Mouse (Mus musculus) ES-E14 (cell line): Measurements from ENCODE around the gene Atp1a4.

Experiments used
- HCFC1 ChIP-seq: IDR thresholded peaks from 2 replicates; pipeline ENCODE4 v1.6.1; 2012; ENCODE audit warnings: low read length, inconsistent platforms, borderline replicate concordance; ENCODE audit not compliant: insufficient read depth
- ZC3H11A ChIP-seq: IDR thresholded peaks from 2 replicates; pipeline ENCODE4 v1.6.1; 2012; ENCODE audit warnings: low read depth, mild to moderate bottlenecking, inconsistent platforms, low read length, borderline replicate concordance
- ZNF384 ChIP-seq: IDR thresholded peaks from 2 replicates; pipeline ENCODE4 v1.6.1; 2012; ENCODE audit warnings: low read depth, low read length, inconsistent platforms

- no peak for TF ChIP-seq ZNF384
- no peak for TF ChIP-seq ZC3H11A
- TF ChIP-seq HCFC1: no peak
Observed at GRCm38 (mm10) chr1:172274116-172274515, 15.9 kb upstream of the Atp1a4 start.
